Mouse (Mus musculus): Measurements from ENCODE around the gene Cyp2b23. TPM values are rescaled to one million over a fixed set of nuclear protein-coding genes. Genes with fewer than 3 reads are reported as not detected.
"Not testable (repeated sequence)": the region's sequence is repeated elsewhere in the genome, so short reads cannot be mapped to it uniquely, and the experiment has no call there.

Gene Cyp2b23
- polyA plus RNA-seq (2016; fragmentation: Nextera tagmentation; extraction: Ambion mirVana), result not detected in 2 replicates

DNA sequence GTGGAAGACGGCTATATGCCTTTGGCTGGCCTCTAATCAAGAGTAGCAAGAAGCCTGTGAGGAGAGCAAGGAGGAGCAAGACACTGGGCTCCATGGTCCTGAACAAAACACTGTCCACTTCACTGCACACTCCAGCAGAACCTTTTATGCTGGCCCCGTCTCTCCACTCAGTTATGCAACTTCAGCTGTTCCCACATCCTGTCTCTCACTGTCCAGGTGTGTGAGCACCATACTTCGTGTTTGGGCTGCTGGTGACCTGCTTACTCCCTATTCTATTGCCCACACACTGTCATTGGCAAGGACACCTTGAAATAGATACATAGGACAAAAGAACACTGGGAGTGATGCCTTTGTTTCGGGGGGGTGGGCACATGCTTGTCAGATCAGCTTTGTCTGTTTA, at the start of gene Cyp2b23:
Cyp2b23 (minus strand) TSS at position 101 of the 400 bp plus-strand sequence.
- H3K4me1 ChIP-seq (replicated peaks), result no peaks in the 10 kb centered on the region
- H3K4me3 ChIP-seq, result no peak within 1 kb of the TSS
- no peaks in the 10 kb centered on the region for H3K36me3 ChIP-seq
- no peak within 1 kb of the TSS for H3K4me2 ChIP-seq
- H3K9ac ChIP-seq, result no peak within 1 kb of the TSS
- peaks cover 13% of the 10 kb centered on the region; the same call in 1 of the 2 replicates for H3K9me3 ChIP-seq (replicated peaks)
- no peak for ATAC-seq (ENCODE audit: insufficient number of reproducible peaks, low FRiP score)
- no peaks in the 10 kb centered on the region for H3K27me3 ChIP-seq (replicated peaks)
- H3K27ac ChIP-seq (ENCODE audit: poor library complexity, severe bottlenecking), result no peak within 1 kb of the TSS
- 63% methylated on average over 4 of the region's 4 CpGs for WGBS

DNA sequence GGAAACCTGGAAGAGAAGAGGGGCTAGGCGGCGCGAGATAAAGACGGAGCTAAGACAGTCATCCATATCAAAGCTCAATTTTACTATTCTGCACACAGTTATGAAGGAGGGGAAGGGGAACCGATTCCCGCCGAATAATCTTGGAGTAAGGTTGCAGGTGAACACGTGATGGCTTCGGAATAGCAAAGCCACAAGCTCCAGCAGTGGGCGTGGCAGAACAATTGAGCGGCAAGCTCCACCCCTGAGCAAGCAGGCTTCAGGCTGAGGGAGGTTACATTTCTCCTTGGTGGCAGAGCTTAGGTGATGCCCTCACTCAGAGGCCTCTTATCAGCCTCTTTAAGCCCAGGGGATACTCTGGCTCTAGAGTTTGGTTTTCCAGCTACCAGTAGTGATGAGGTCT, 24.8 kb upstream of the Cyp2b23 start:
- no peaks in the 10 kb centered on the region for H3K36me3 ChIP-seq
- no peak overlapping the region for H3K27ac ChIP-seq (ENCODE audit: poor library complexity, severe bottlenecking)
- 70% methylated on average over 11 of the region's 11 CpGs for WGBS
- peaks cover 13% of the 10 kb centered on the region for H3K9me3 ChIP-seq (replicated peaks)
- no peak overlapping the region for H3K4me2 ChIP-seq
- H3K9ac ChIP-seq, result no peak overlapping the region
- no peak for ATAC-seq (ENCODE audit: insufficient number of reproducible peaks, low FRiP score)
- no peaks in the 10 kb centered on the region for H3K27me3 ChIP-seq (replicated peaks)
- H3K4me1 ChIP-seq (replicated peaks), result no peaks in the 10 kb centered on the region
- H3K4me3 ChIP-seq, result no peak overlapping the region

DNA sequence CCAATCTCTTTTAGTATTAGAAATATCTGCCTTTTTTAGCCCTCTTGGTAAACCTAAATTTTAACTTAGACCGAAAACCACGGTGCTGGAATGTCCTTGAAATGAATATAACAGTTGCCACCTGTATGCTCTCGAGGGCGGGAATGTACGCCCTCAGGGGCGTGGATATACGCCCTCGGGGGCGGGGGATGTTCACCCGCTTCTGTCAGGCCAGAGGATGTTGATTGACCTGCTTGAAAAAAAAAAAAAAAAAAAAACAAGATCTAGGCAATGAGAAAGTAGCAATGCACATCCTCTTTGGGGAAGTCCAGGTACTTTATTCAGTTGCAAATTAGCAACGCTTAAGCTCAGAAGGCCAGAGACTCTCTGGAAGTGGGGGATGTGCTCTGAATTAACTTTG, 20.8 kb upstream of the Cyp2b23 start:
- Histone ChIP-seq H3K27me3 (replicated peaks) (no peaks in the 10 kb centered on the region), H3K36me3 (no peaks in the 10 kb centered on the region), H3K27ac (ENCODE audit: poor library complexity, severe bottlenecking) (no peak overlapping the region), H3K9me3 (replicated peaks) (0 out of 2 replicates have a peak, but pooled peaks cover 5% of the 10 kb centered on the region), H3K9ac (no peak overlapping the region), H3K4me1 (replicated peaks) (no peaks in the 10 kb centered on the region), H3K4me3 (no peak overlapping the region), H3K4me2 (no peak overlapping the region)
- no peak for ATAC-seq (ENCODE audit: insufficient number of reproducible peaks, low FRiP score)
- 33% methylated on average over 11 of the region's 11 CpGs for WGBS

DNA sequence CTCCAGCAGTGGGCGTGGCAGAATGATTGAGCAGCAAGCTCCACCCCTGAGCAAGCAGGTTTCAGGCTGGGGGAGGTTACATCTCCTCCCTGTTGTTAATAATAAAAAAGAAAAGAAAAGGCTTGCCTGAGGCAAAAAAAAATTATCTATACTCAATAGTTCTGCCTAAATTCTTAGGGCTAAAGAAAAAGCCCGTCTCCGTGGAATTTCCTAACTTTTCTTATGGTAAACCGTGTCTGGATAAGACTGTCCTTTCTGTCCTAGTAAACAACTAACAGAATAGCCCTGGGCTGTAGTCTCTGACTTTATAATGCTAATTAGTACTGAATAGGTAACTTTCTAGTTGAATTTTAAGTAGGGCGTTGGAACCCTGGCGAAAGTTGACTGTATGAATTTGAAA, 20.0 kb upstream of the Cyp2b23 start:
- H3K9me3 ChIP-seq (replicated peaks); H3K4me3 ChIP-seq; H3K4me1 ChIP-seq (replicated peaks); H3K36me3 ChIP-seq; H3K27ac ChIP-seq (ENCODE audit: poor library complexity, severe bottlenecking); H3K4me2 ChIP-seq; H3K27me3 ChIP-seq (replicated peaks); ATAC-seq (ENCODE audit: insufficient number of reproducible peaks, low FRiP score); H3K9ac ChIP-seq: not testable (repeated sequence)
- 43% methylated on average over 6 of the region's 6 CpGs for whole genome bisulfite sequencing

DNA sequence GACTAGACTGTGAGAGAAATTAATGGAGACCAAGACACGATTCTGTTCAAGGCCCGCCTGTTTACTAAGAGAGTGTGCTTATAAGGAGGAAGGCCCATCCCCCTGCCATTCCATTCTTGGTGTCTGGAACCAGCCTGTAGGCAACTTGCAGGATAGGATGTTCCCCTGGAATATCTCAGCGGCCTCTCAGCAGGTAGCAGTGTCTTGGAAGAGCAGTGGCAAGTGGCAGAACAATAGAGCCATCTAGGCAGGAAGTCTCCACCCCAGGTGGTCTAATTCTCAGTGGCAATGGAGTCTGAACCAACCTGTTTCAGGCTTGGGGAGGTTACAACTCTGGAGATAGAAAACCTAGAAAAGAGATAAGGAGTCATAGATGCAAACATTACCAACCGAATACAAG, 13.9 kb upstream of the Cyp2b23 start:
- WGBS, result 66% methylated on average over 4 of the region's 4 CpGs
- Histone ChIP-seq H3K4me1 (replicated peaks) (no peaks in the 10 kb centered on the region), H3K4me3 (no peak overlapping the region), H3K9me3 (replicated peaks) (peaks cover 3% of the 10 kb centered on the region; the same call in 1 of the 2 replicates), H3K4me2 (no peak overlapping the region), H3K27me3 (replicated peaks) (no peaks in the 10 kb centered on the region), H3K9ac (no peak overlapping the region), H3K27ac (ENCODE audit: poor library complexity, severe bottlenecking) (no peak overlapping the region), H3K36me3 (no peaks in the 10 kb centered on the region)
- no peak for ATAC-seq (ENCODE audit: insufficient number of reproducible peaks, low FRiP score)

DNA sequence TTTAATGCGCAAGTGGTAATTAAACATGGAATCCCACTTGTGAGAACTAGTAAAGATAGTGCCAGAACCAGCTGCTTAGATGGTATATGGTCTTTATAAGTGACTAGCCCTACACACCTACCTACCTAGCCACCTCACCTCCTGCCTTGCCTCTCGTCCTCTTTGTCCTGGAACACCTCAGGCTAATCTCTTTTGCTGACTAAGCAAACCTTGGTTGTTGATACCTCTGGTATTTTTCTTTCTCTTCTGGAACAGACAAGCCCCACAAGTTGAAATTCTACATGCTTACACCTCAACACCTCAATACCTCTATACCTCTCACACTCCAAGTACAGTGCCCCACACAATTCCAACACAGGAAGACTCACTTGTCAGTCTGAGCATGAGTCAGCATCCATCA, 524 bp downstream of the Cyp2b23 start:
- 72% methylated on average over 2 of the region's 2 CpGs for WGBS
- no peaks in the 10 kb centered on the region for H3K36me3 ChIP-seq
- no peaks in the 10 kb centered on the region for H3K4me1 ChIP-seq (replicated peaks)

DNA sequence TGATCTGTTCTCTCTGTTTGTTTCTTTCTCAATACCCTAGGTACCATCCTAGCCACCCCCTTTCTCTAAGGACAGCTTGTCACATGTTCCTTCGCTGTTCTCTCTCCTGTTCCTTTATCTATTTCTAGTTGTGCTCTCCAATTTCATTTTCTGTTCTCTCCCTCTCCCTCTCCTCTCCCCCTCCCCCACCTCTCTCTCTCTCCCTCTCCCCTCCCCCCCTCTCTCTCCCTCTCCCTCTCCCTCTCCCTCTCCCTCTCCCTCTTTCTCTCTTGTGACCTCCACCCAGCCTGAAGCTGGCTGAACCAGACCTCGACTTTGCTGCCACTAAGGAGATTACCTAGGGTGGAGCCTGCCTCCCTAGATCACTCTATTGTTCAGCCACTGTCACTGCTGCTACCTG, 18.8 kb downstream of the Cyp2b23 start:
- H3K4me3 ChIP-seq; H3K4me2 ChIP-seq; H3K36me3 ChIP-seq; H3K9me3 ChIP-seq (replicated peaks); H3K9ac ChIP-seq; H3K4me1 ChIP-seq (replicated peaks); H3K27ac ChIP-seq (ENCODE audit: poor library complexity, severe bottlenecking); ATAC-seq (ENCODE audit: insufficient number of reproducible peaks, low FRiP score); H3K27me3 ChIP-seq (replicated peaks): not testable (repeated sequence)
- 24% methylated on average over 2 of the region's 2 CpGs for WGBS

More for the DNA sequence above, 524 bp downstream of the Cyp2b23 start:
- peaks cover 13% of the 10 kb centered on the region; the same call in 1 of the 2 replicates for H3K9me3 ChIP-seq (replicated peaks)
- H3K4me2 ChIP-seq, result no peak overlapping the region
- no peak overlapping the region for H3K27ac ChIP-seq (ENCODE audit: poor library complexity, severe bottlenecking)
- H3K9ac ChIP-seq, result no peak overlapping the region
- no peaks in the 10 kb centered on the region for H3K27me3 ChIP-seq (replicated peaks)
- H3K4me3 ChIP-seq, result no peak overlapping the region
- no peak for ATAC-seq (ENCODE audit: insufficient number of reproducible peaks, low FRiP score)

DNA sequence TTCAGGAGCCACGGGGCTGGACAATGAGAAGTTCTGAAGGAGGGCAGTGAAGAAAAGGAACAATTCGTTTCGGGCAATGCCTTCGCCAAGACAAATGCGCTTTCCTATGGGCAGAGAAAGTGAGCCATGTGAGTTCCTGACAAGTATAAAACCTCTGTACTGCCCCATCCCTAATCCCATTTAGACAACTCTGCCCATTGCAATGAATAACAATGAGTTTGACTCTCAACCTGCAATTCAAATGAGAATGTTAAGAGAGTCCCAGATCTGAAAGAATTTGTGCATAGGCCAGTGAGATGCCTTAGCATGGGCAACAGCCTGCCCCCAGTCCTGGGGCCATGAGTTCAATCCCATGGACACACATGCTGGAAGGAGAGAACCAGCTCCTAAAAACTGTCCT, 20.2 kb downstream of the Cyp2b23 start:
- 77% methylated on average over 5 of the region's 5 CpGs for WGBS
- Histone ChIP-seq H3K4me2 (no peak overlapping the region), H3K4me1 (replicated peaks) (no peaks in the 10 kb centered on the region), H3K9me3 (replicated peaks) (peaks cover 8% of the 10 kb centered on the region), H3K9ac (no peak overlapping the region), H3K36me3 (no peaks in the 10 kb centered on the region), H3K4me3 (no peak overlapping the region), H3K27ac (ENCODE audit: poor library complexity, severe bottlenecking) (no peak overlapping the region), H3K27me3 (replicated peaks) (no peaks in the 10 kb centered on the region)
- no peak for ATAC-seq (ENCODE audit: insufficient number of reproducible peaks, low FRiP score)

DNA sequence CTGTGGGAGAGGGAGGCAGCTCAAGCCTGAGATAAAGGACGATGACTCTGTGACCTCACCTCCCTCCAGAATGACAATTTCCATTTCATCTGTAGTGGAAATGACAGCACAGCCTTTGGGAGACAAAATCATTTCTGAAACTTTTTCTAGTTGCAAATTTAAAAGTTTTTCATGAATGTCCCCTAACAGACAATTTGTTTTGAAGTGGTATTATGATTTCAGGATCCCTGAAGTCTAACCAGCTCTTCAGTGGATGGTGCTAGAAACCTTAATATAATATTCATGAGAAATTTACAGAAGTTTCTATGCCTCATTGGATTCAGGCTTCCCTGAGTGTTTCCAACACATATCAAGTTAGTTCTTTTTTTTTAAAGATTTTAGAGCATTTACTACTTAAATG, 67.9 kb downstream of the Cyp2b23 start, which contains the start of gene Vmn1r185:
Vmn1r185 (minus strand) TSS at position 101 of the 400 bp plus-strand sequence.
- not testable (repeated sequence) for H3K27ac ChIP-seq (ENCODE audit: poor library complexity, severe bottlenecking); H3K4me2 ChIP-seq; H3K4me3 ChIP-seq; H3K9me3 ChIP-seq (replicated peaks); H3K9ac ChIP-seq; H3K4me1 ChIP-seq (replicated peaks); H3K36me3 ChIP-seq; ATAC-seq (ENCODE audit: insufficient number of reproducible peaks, low FRiP score); H3K27me3 ChIP-seq (replicated peaks)
- WGBS, result 72% methylated on average over 1 of the region's 1 CpGs

Other genes with a start within 250 kb of the Cyp2b23 start
- not detected in 2 replicates for gene Nlrp9a, start 151.4 kb downstream of the Cyp2b23 start, polyA plus RNA-seq (2016; fragmentation: Nextera tagmentation; extraction: Ambion mirVana)
- not detected in 2 replicates for gene Vmn1r185, start 68.0 kb downstream of the Cyp2b23 start, polyA plus RNA-seq (2016; fragmentation: Nextera tagmentation; extraction: Ambion mirVana)
- gene Cyp2b19, start 70.7 kb upstream of the Cyp2b23 start, polyA plus RNA-seq (2016; fragmentation: Nextera tagmentation; extraction: Ambion mirVana), result not detected in 2 replicates
- gene Cyp2g1, start 122.5 kb upstream of the Cyp2b23 start, polyA plus RNA-seq (2016; fragmentation: Nextera tagmentation; extraction: Ambion mirVana), result not detected in 2 replicates
- gene Cyp2a5, start 148.9 kb upstream of the Cyp2b23 start, polyA plus RNA-seq (2016; fragmentation: Nextera tagmentation; extraction: Ambion mirVana), result not detected in 2 replicates

Data from heart, embryonic 12.5 days (tissue).